Mouse (Mus musculus) layer of hippocampus, adult 9-11 months (tissue): ENCODE measurements around the gene B3galt6.
A peak's percentile ranks its signal among the peaks of the same experiment; 100 is the strongest.

ENCODE experiments used
- DNase-seq: peaks from one replicate; pipeline ENCODE4 v3.0.0; 2022

B3galt6 gene

GRCm38 (mm10) chr4:155991211-155991907 is 1.1 kb downstream of the B3galt6 start:
- DNase-seq: peak; percentile 11

- no peak for DNase-seq
Measured at GRCm38 (mm10) chr4:155983788-155984187, 8.7 kb downstream of the B3galt6 start.

DNA sequence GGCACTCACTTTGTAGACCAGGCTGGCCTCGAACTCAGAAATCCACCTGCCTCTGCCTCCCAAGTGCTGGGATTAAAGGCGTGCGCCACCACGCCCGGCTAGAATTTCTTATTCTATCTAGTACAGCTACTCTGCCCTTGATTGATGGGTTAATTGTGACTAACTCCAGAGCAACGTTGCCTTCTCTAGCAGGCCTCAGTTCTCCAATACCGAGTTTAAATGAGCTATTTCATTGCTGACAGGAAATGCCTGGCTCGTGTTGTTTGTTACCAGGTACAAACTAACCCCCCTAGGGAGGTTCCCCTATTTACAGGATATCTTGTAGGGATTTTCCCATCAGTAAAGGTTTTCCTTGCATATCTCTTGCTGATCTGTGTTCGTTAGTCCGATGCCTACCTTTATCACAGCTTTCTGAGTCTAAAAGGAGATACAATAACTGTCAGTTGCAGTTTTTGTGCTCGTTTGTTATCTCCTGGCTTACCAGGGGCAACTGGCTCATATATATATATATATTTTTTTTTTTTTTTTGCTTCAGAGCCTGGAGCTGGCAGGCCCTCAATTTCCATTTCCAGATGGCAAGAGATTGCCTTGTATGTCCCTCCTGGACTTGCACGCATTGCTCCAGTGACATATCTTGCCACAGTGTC is 10.9 kb downstream of the B3galt6 start:
- no peak for DNase-seq

GRCm38 (mm10) chr4:155973239-155973638 is 19.2 kb downstream of the B3galt6 start:
- DNase-seq: no peak

- DNase-seq: no peak
Measured at GRCm38 (mm10) chr4:155972651-155973050, 19.8 kb downstream of the B3galt6 start.

GRCm38 (mm10) chr4:155970286-155970685 is 22.2 kb downstream of the B3galt6 start:
- no peak for DNase-seq

DNA sequence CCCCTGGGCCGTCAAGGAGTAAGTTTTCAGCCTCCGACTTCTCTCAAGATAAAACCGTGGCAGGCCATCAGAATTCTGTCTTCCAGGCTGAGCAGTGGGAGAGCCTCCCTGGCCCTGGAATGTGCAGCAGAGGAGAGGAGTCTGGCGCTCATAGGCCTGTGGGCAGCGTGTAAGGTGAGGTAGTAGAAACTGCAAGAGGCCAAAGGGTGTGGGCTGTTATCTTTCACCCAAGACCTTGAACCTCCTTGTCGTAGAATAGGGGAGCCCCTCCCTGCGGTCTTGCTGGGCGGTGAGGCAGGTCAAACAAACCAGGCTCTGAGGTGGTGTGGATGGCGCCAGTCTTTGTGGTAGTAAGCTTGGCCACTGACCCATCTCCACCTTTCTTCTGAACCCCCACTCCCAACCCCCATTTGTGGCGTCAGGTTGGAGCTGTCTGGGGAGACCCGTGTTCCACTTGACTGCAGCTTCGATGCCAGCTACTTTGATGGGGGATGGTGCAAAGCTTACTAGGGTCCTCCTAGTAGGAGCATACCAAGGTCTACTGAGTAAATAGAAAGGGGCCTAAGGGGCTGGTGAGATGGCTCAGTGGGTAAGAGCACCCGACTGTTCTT is 23.3 kb downstream of the B3galt6 start:
- no peak for DNase-seq

DNA sequence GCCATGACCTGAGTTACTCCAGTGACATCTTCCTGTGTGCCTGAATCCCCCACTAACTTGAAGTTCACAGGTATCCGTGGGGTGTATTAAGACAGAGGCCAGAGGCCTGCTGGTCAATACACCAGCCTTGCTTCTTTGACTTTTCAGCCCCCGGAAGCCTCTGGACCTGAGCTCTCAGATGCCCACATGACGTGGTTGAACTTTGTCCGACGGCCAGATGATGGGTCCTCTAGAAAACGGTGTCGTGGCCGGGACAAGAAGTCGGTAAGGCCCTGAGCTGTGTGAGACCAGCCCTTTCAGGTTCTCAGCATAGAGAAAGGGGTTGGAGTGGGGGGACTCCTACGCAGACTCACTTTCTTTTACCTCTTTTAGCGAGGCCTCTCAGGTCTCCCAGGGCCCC is 28.1 kb downstream of the B3galt6 start:
- no peak for DNase-seq

DNA sequence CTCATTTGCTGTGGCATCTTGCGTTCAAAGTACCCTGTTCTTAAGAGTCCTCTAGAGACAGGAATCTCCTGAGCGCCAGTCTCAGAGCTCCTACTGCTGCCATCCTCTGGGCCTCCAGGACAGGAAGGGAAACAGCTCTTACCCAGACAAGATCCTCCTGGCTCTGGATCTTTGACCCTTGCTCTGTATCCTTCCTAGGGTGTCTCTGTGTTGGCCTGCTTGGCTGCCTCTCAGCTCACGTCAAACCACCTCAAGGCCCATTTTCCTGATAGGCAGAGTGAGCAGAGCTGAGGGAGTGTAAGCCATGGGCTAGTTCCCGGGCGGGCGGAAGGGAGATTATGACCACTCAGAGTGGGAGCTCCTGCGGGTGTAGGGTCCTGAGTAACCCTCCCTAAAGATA is 29.3 kb downstream of the B3galt6 start:
- DNase-seq: no peak

DNA sequence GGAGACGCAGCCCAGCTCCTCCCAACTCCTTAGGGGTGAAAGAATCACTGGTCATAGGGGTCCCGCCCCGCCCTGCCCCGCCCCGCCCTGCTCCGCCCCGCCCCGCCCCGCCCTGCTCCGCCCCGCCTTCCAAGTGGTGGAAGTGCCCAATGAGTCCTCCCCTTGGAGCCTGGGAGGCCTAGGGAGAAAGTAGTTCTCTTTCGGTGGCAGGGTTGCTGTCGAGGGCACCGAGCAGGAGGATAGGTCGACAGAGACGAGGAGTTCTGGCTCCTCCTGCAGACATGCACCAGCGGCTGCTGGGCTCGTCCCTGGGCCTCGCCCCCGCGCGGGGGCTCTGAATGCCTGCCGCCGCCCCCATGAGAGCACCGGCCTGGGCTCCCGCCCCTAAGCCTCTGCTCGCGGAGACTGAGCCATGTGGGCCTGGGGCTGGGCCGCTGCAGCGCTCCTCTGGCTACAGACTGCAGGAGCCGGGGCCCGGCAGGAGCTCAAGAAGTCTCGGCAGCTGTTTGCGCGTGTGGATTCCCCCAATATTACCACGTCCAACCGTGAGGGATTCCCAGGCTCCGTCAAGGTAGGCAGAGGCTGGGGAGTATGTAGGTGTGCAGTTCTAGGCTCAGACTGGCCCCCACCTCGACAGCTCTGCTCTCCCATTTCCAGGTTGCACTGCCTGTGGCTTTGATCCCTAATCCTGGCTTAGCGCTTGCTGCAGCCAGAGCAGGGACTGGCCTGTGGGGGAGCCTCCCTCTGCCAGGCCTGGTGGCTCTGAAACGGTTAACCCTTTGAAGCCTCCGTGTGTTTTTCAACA is 30.1 kb downstream of the B3galt6 start, which contains the start of gene C1qtnf12:
C1qtnf12 (plus strand) TSS at position 152 of the 805 bp plus-strand sequence.
- DNase-seq: no peak

GRCm38 (mm10) chr4:155959275-155959674 is 33.2 kb downstream of the B3galt6 start:
- DNase-seq: peak; percentile 68

- no peak for DNase-seq
Measured at GRCm38 (mm10) chr4:155955491-155955890, 37.0 kb downstream of the B3galt6 start.

DNA sequence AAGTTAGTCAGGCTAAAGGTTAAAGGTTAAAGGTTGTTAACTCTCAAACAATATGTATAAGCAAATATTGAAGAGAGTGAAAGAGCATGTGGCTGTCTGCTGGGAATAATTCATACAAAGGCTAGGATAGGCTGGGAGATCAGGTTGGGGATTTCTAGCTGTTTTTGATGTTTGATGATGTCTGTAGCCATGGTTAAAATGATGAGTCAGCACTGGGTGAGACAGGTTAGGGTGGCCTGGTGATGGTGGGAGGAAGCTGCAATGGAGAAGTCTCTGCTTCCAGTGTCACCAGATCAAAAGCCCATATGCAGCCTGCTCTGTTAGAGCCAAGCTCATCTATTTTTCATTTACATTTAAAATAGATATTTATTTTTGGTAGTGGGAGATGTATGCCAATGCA is 45.4 kb downstream of the B3galt6 start:
- no peak for DNase-seq

GRCm38 (mm10) chr4:155944271-155944670 is 48.2 kb downstream of the B3galt6 start:
- no peak for DNase-seq

GRCm38 (mm10) chr4:155943534-155944249 is 48.8 kb downstream of the B3galt6 start, which contains the start of gene Ube2j2:
Gene Ube2j2 (plus strand): TSS chr4:155943831.
- DNase-seq: peak; percentile 94

DNA sequence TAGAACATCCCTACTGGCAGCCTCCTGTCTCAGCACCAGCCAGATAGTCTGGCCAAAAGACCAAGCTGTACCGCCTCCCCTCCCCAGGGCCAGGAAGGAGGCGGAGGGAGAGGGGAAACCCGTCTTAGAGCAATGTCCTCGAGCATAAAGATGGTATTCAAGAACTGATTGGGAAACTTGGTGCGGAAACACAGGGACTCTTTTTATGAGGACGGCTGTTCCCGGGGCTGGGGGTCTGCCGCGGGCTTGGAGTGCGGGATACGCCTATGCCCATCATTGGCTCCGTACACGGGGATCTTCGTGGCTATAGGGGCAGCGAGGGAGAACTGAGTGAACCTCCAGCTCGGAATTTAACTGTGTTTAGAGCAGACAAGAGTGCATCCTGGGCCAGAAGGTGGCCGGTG is 49.4 kb downstream of the B3galt6 start:
- DNase-seq: peak; percentile 44
